Mouse (Mus musculus): Measurements from ENCODE around the gene Zrsr1. TPM values are rescaled to one million over a fixed set of nuclear protein-coding genes. Genes with fewer than 3 reads are reported as not detected.
A peak's percentile ranks its signal among the peaks of the same experiment; 100 is the strongest.

Zrsr1 gene
- polyA plus RNA-seq, 1 experiment: 5.9 TPM

DNA sequence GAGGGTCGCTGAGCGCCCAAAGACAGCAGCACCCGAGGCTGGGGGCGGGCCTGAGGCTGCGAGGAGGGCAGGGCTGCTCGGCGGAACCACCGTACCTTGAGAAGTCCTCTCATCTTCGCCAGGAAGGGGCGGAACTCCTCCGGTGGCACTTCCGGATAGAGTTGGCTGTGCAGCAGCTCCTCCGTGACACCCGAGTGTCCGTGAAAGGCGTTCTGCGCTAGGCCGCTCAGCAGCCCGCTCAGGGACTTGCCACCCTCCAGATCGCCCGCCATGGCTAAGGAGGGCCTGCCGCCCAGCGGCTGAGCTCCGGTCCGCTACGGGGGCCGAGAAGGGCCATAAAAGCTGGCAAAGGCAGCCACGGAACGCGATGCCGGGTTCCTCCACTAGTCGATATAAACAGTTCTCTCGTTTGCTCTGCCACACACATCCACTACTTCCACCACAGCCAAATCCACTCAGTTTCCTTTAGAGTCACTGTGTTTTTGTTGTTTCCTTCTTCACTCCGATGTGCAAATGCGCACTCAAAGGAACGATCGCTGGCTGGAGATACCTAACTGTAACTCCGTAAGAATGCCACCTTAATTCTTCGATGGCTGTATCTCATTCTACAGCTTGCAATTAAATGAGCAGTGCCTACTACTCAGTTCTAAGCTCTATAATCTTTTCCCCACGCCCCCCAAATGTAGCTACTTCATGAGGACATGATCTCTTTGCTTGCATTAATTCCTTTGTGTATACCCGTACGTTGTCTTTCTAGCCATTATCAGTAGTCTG is 10.4 kb downstream of the Zrsr1 start, which contains the start of the genes Gm28048 and Commd1:
Gene Gm28048 (minus strand): TSS at position 107 of the 774 bp plus-strand sequence.
Gene Commd1 (minus strand): TSS at position 399 of the 774 bp plus-strand sequence.
- 2% methylated on average over 42 of the region's 42 CpGs for WGBS
- peak; percentile 97 for DNase-seq
- Histone ChIP-seq H3K4me3 (ENCODE audit: insufficient read depth, low read depth, low read length) (peak within 1 kb of the TSS; percentile 68), H3K27me3 (replicated peaks; ENCODE audit: control insufficient read depth, insufficient read depth, low read length) (no peaks in the 10 kb centered on the region), H3K4me1 (ENCODE audit: control insufficient read depth, insufficient read depth, low read length) (peaks cover 6% of the 10 kb centered on the region), H3K36me3 (ENCODE audit: control insufficient read depth, insufficient read depth, low read length) (no peaks in the 10 kb centered on the region), H3K27ac (ENCODE audit: insufficient read depth, low read depth, low read length) (peak within 1 kb of the TSS; percentile 68)
- TF ChIP-seq POLR2A (IDR thresholded peaks at IDR 0.05; ENCODE audit: low read depth, low read length) (peak; percentile 69), CTCF (conservative IDR thresholded peaks at IDR 0.05; ENCODE audit: insufficient read depth, insufficient read length, low read depth, low read length) (peak; percentile 64)

- peaks cover 6% of the 10 kb centered on the region for H3K4me1 ChIP-seq (ENCODE audit: control insufficient read depth, insufficient read depth, low read length)
- TF ChIP-seq POLR2A (IDR thresholded peaks at IDR 0.05; ENCODE audit: low read depth, low read length) (no peak), CTCF (conservative IDR thresholded peaks at IDR 0.05; ENCODE audit: insufficient read depth, insufficient read length, low read depth, low read length) (no peak)
- no peaks in the 10 kb centered on the region for H3K27me3 ChIP-seq (replicated peaks; ENCODE audit: control insufficient read depth, insufficient read depth, low read length)
- H3K4me3 ChIP-seq (ENCODE audit: insufficient read depth, low read depth, low read length): no peak overlapping the region
- no peaks in the 10 kb centered on the region for H3K36me3 ChIP-seq (ENCODE audit: control insufficient read depth, insufficient read depth, low read length)
- no peak overlapping the region for H3K27ac ChIP-seq (ENCODE audit: insufficient read depth, low read depth, low read length)
- no peak for DNase-seq
- 77% methylated on average over 6 of the region's 6 CpGs for WGBS
These were observed 11.0 kb downstream of the Zrsr1 start for GRCm38 (mm10) chr11:22982846-22983245.

- Histone ChIP-seq H3K4me3 (ENCODE audit: insufficient read depth, low read depth, low read length) (no peak overlapping the region), H3K27ac (ENCODE audit: insufficient read depth, low read depth, low read length) (no peak overlapping the region), H3K27me3 (replicated peaks; ENCODE audit: control insufficient read depth, insufficient read depth, low read length) (no peaks in the 10 kb centered on the region), H3K36me3 (ENCODE audit: control insufficient read depth, insufficient read depth, low read length) (no peaks in the 10 kb centered on the region), H3K4me1 (ENCODE audit: control insufficient read depth, insufficient read depth, low read length) (peaks cover 9% of the 10 kb centered on the region)
- no peak for TF ChIP-seq POLR2A (IDR thresholded peaks at IDR 0.05; ENCODE audit: low read depth, low read length)
- TF ChIP-seq CTCF (conservative IDR thresholded peaks at IDR 0.05; ENCODE audit: insufficient read depth, insufficient read length, low read depth, low read length): no peak
- WGBS: 72% methylated on average over 3 of the region's 3 CpGs
- DNase-seq: no peak
These were observed 13.7 kb downstream of the Zrsr1 start for GRCm38 (mm10) chr11:22985510-22985909.

DNA sequence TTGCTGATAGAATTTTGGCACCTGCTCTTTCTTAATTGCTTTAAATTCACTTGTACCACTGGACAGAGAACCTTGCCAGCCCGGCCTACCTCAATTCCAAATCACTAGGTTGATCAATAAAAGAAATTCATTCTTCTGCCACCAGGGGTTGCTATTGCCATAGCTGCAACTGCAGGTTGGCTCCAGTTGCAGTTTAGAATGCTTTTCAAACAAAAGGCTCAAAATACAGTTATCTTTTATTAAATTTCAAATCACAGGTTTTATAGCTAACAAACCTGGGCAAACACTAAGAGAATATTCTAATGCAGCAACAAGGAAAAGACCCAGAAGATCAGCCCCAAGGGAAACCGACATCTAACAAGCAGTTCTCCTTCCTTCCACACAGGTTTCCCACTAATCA is 15.6 kb downstream of the Zrsr1 start:
- Histone ChIP-seq H3K27me3 (replicated peaks; ENCODE audit: control insufficient read depth, insufficient read depth, low read length) (no peaks in the 10 kb centered on the region), H3K4me3 (ENCODE audit: insufficient read depth, low read depth, low read length) (no peak overlapping the region), H3K36me3 (ENCODE audit: control insufficient read depth, insufficient read depth, low read length) (no peaks in the 10 kb centered on the region), H3K27ac (ENCODE audit: insufficient read depth, low read depth, low read length) (no peak overlapping the region), H3K4me1 (ENCODE audit: control insufficient read depth, insufficient read depth, low read length) (peaks cover 14% of the 10 kb centered on the region)
- peak; percentile 78 for DNase-seq
- 44% methylated on average over 2 of the region's 2 CpGs for WGBS
- TF ChIP-seq CTCF (conservative IDR thresholded peaks at IDR 0.05; ENCODE audit: insufficient read depth, insufficient read length, low read depth, low read length): peak; percentile 78
- TF ChIP-seq POLR2A (IDR thresholded peaks at IDR 0.05; ENCODE audit: low read depth, low read length): no peak

- no peaks in the 10 kb centered on the region for H3K27me3 ChIP-seq (replicated peaks; ENCODE audit: control insufficient read depth, insufficient read depth, low read length)
- H3K36me3 ChIP-seq (ENCODE audit: control insufficient read depth, insufficient read depth, low read length): peaks cover 5% of the 10 kb centered on the region
- no peak overlapping the region for H3K27ac ChIP-seq (ENCODE audit: insufficient read depth, low read depth, low read length)
- peak overlapping the region; percentile 99; the same call in 1 of the 2 replicates for H3K4me3 ChIP-seq (ENCODE audit: insufficient read depth, low read depth, low read length)
- H3K4me1 ChIP-seq (ENCODE audit: control insufficient read depth, insufficient read depth, low read length): peaks cover 14% of the 10 kb centered on the region
- 39% methylated on average over 1 of the region's 1 CpGs for WGBS
- DNase-seq: no peak
- no peak for TF ChIP-seq POLR2A (IDR thresholded peaks at IDR 0.05; ENCODE audit: low read depth, low read length)
- TF ChIP-seq CTCF (conservative IDR thresholded peaks at IDR 0.05; ENCODE audit: insufficient read depth, insufficient read length, low read depth, low read length): no peak
These were observed 18.0 kb downstream of the Zrsr1 start for GRCm38 (mm10) chr11:22989786-22990185.

DNA sequence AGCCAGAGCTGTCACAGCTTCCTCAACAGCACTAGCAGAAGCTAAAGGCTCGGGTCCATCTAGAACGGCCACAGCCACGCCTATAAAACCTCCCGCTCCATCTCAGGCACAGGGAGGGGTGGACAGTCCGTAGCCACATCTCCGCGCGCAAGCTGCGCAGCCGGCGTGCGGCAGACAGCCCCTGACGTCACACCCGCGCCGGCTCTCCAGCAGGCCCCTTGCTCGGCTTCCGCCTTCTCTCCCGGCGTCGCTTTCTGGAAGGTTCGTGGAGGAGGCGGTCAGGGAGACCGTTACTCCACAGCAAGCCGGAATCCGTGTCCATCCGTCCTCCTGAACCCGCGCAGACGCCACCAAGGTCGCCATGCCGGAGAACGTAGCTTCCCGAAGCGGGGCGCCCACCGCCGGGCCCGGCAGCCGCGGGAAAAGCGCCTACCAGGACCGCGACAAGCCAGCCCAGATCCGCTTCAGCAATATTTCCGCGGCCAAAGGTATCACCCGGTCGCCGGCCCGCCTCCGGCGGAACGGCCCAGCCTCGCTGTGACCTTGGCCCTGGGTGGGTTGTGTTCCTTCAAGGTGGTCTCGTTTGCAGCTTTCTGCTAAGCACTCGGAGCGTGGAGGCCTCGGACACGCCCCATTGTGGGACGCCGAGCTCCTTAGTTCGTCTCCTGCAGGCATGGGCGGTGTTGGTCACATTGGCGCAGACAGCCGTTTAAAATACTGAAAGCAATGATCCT is 18.8 kb downstream of the Zrsr1 start, which contains the start of gene Cct4:
Gene Cct4 (plus strand): TSS at position 127 of the 734 bp plus-strand sequence.
- WGBS: under 1% methylated on average over 66 of the region's 66 CpGs
- peak within 1 kb of the TSS; percentile 77 for H3K27ac ChIP-seq (ENCODE audit: insufficient read depth, low read depth, low read length)
- H3K36me3 ChIP-seq (ENCODE audit: control insufficient read depth, insufficient read depth, low read length): peaks cover 6% of the 10 kb centered on the region
- no peak for TF ChIP-seq CTCF (conservative IDR thresholded peaks at IDR 0.05; ENCODE audit: insufficient read depth, insufficient read length, low read depth, low read length)
- peak; percentile 37 for TF ChIP-seq POLR2A (IDR thresholded peaks at IDR 0.05; ENCODE audit: low read depth, low read length)
- peaks cover 14% of the 10 kb centered on the region for H3K4me1 ChIP-seq (ENCODE audit: control insufficient read depth, insufficient read depth, low read length)
- H3K4me3 ChIP-seq (ENCODE audit: insufficient read depth, low read depth, low read length): peak within 1 kb of the TSS; percentile 99
- DNase-seq: peak; percentile 96
- no peaks in the 10 kb centered on the region for H3K27me3 ChIP-seq (replicated peaks; ENCODE audit: control insufficient read depth, insufficient read depth, low read length)

All from kidney, adult 2 months (tissue).